Mouse (Mus musculus): Measurements from ENCODE around the gene Ccdc137. TPM values are rescaled to one million over a fixed set of nuclear protein-coding genes. Genes with fewer than 3 reads are reported as not detected.
A peak's percentile ranks its signal among the peaks of the same experiment; 100 is the strongest.
"Not testable (repeated sequence)": the region's sequence is repeated elsewhere in the genome, so short reads cannot be mapped to it uniquely, and the experiment has no call there.

Gene Ccdc137
- 73.3 and 101 TPM in 2 replicates for total RNA-seq (2017)

- peak; percentile 90 for ATAC-seq (replicated peaks; ENCODE audit: low read depth, poor library complexity, severe bottlenecking)
Measured at GRCm38 (mm10) chr11:120457772-120458751, at the start of gene Ccdc137, which contains the start of gene Oxld1. TSS of gene Ccdc137 (plus strand) at chr11:120458115. TSS of gene Oxld1 (minus strand) at chr11:120458068.

DNA sequence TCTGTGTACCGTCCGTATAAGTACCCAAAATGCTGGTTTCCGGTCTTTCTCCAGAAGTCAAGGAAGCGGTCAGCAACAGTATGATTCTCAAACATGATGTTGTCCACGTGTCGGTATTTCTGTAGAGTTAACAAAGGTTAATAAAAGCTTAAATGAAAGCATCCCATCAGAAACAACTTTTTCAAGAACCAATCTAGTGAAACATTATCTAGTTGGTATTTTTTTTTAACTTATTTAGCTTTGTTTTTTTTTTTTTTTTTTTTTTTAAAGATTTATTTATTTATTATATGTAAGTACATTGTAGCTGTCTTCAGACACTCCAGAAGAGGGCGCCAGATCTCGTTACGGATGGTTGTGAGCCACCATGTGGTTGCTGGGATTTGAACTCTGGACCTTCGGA, 44.3 kb upstream of the Ccdc137 start:
- ATAC-seq (replicated peaks; ENCODE audit: low read depth, poor library complexity, severe bottlenecking) = not testable (repeated sequence)

DNA sequence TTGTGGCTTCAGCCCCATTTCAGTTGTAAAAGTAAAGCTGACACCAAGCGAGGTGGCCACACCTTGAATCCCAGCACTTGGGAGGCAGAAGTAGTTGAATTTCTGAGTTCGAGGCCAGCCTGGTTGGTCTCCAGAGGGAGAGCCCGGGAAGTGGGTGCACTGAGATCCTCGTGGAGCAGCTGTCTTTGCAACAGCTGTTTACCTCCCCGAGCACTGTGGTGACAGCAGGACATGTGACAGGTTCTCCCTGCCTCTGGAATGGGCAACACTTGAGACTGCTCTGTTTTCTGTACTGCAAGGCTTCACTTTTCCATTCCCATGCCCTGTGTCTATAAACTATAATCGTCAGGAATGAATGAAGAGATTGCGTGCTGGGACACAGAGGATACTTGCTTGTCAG, 40.1 kb upstream of the Ccdc137 start:
- ATAC-seq (replicated peaks; ENCODE audit: low read depth, poor library complexity, severe bottlenecking) = no peak

DNA sequence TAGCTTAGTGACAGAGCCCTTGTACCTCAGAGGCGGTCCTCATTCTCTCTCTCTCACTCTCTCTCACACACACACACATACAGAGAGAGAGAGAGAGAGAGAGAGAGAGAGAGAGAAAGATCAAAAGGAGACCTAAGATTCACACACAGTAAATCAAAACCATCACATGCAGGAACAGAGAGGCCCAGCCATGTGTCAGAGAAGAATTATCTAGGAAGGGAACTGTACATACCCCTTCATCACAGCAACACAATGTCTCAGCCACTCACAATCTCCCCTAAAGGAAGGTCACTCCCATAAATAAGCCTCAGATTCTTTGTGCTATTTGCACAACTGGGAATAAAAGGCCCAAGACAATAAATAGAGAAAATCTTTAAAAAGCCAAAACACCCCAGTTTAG, 39.3 kb upstream of the Ccdc137 start:
- no peak for ATAC-seq (replicated peaks; ENCODE audit: low read depth, poor library complexity, severe bottlenecking)

DNA sequence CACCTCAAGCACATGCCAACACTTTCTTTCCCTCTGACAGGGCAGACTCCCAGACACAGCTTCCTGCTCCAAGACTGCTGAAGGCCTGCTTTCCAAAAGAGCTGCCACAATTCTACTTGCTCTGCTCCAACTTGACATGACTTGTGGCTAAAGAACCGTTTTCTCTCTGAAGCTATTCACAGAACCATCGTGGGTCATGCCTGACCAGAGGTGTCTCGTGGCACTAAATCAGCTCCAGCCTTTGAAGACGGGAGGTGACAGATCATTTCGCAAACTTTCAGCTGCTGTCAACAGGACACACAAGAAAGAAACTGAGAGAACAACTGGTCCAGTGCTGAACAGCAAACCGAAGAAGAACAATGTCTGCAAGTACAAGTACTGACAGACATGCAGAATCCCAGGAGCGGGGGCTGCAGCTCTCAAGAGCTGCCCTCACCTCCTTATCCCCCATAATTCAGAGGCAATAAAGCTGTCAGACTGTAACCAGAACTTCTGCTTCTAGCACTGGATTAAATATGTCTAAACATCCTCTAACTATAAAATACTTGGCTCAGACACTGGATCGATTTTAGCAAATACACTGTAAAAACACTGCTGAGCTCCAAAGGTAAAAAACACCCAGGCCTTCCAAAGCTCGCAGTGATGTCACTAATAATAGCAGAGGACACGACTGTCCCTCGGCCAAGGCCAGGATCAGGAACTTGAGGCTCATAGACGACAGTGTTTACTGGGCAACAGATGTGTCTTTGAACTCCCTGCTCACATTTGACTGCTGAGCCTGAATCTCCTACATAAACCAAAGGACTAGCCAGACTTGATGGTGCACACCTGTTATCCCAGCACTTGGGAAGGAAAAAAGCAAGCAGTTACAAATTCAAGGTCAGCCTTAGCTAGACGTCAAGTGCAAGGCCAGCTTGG, 35.0 kb upstream of the Ccdc137 start:
- no peak for ATAC-seq (replicated peaks; ENCODE audit: low read depth, poor library complexity, severe bottlenecking)

GRCm38 (mm10) chr11:120423569-120424295, 34.2 kb upstream of the Ccdc137 start:
- ATAC-seq (replicated peaks; ENCODE audit: low read depth, poor library complexity, severe bottlenecking) = peak; percentile 88

DNA sequence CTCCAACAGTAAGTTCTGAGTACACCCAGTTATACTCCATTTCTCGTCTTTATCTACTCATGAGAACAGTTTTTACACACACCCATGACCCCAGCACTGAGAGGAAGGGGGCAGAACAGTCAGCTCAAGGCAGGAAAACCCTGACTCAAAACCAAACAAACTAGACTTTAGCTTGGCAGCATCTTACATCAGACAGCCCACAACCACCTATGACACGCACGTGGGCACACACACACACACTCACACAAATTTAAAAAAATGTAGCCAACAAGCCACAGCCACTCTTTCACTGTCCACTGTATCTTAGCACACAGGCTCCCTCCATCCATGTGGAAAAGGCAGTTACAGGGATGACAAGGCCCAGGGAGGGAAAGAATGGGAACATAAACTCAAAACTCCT, 31.2 kb upstream of the Ccdc137 start:
- ATAC-seq (replicated peaks; ENCODE audit: low read depth, poor library complexity, severe bottlenecking) = no peak

GRCm38 (mm10) chr11:120437152-120437856, 20.6 kb upstream of the Ccdc137 start, which contains the start of gene Nploc4:
TSS of gene Nploc4 (minus strand) at chr11:120437708.
- ATAC-seq (replicated peaks; ENCODE audit: low read depth, poor library complexity, severe bottlenecking) = peak; percentile 93

DNA sequence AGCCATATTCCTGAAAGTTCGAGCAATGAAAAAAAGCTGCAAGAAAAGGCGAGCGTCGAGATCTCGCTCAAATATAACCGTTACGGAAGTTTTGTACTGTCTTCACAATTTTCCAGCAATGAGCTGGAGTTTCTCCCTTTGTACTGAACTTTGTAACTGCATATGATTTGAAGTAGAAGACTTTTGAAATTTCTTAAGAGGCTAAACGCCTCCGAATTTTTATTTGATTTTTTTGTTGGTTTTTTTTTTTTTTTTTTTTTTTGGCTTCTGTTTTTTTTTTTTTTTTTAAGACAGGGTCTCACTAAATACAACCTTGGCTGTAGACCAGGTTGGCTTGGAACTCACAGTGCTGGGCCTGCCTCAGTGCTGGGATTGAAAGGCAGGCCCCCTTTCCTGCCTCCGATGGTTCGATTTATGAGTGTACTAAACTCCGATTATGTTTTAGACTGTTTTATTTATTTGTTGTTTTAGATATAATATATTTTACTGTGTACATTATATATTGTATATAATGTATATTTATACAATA, 20.0 kb upstream of the Ccdc137 start:
- ATAC-seq (replicated peaks; ENCODE audit: low read depth, poor library complexity, severe bottlenecking) = no peak

DNA sequence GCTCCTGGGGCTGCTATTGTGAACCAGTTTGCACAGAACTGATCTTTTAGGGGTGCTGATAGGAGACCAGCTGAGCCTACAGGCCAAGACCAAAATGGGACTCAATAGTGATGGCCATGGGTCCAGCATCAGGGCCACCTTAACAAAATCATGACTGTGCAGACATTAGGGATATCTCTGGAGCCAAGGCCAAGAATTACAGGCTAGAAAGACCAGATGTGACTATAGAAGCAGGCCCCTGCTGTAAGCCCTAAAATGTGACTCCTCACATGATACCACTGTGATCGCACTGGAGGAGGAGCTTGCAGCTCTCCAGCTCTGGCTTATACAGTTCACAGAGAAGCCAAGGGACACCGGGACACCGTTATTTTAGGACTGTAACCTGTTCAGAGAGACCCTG, 15.6 kb upstream of the Ccdc137 start, which contains the start of gene Tspan10:
Tspan10 (plus strand) TSS at position 301 of the 400 bp plus-strand sequence.
- ATAC-seq (replicated peaks; ENCODE audit: low read depth, poor library complexity, severe bottlenecking) = no peak

- ATAC-seq (replicated peaks; ENCODE audit: low read depth, poor library complexity, severe bottlenecking) = no peak
Measured at GRCm38 (mm10) chr11:120442765-120443280, 15.1 kb upstream of the Ccdc137 start.

GRCm38 (mm10) chr11:120444106-120444505, 13.8 kb upstream of the Ccdc137 start:
- ATAC-seq (replicated peaks; ENCODE audit: low read depth, poor library complexity, severe bottlenecking) = no peak

DNA sequence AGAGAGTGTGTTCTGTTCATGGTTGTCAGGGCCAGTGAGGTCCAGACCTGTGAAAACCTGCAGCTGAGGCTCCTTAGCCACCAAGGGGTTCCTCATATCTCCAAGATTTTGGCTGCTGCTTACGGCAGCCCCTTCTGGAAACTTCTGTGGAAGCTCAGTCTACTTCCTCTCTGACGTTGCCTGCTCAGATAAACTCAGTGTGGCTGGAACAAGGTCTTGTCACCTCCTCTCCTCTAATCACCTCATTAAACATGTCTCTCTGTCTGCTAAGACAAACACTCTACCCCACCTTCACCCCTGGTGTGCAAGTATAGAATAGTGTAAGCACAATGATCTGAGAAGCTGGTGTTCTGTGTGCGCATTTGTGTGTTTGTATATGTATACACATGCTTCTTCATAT, 12.4 kb upstream of the Ccdc137 start:
- no peak for ATAC-seq (replicated peaks; ENCODE audit: low read depth, poor library complexity, severe bottlenecking)

- ATAC-seq (replicated peaks; ENCODE audit: low read depth, poor library complexity, severe bottlenecking) = no peak
Measured at GRCm38 (mm10) chr11:120447179-120447578, 10.7 kb upstream of the Ccdc137 start.

- no peak for ATAC-seq (replicated peaks; ENCODE audit: low read depth, poor library complexity, severe bottlenecking)
Measured at GRCm38 (mm10) chr11:120452246-120452645, 5.7 kb upstream of the Ccdc137 start.

- no peak for ATAC-seq (replicated peaks; ENCODE audit: low read depth, poor library complexity, severe bottlenecking)
Measured at GRCm38 (mm10) chr11:120453306-120453705, 4.6 kb upstream of the Ccdc137 start, which contains the start of gene Pde6g. TSS of gene Pde6g (minus strand) at chr11:120453500.

DNA sequence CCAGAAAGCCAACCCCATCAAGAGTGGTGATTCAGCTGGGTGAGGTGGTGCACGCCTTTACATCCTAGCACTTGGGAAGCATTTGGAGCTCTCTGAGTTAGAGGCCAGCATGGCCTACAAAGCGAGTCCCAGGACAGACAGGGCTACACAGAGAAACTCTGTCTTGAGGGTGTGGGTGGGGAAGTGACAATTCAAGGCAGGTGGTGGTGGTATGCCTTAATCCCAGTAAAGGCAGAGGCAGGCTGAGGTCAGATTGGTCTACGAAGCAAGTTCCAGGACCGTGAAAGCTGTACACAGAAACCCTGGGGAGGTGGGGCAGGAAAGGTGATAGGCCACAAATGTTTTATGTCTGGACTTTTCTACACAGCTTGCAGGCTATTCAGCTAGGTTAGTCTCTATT, 3.0 kb upstream of the Ccdc137 start:
- ATAC-seq (replicated peaks; ENCODE audit: low read depth, poor library complexity, severe bottlenecking) = no peak

- ATAC-seq (replicated peaks; ENCODE audit: low read depth, poor library complexity, severe bottlenecking) = no peak
Measured at GRCm38 (mm10) chr11:120455413-120455812, 2.5 kb upstream of the Ccdc137 start.

- peak; percentile 29; the same call in 1 of the 2 replicates for ATAC-seq (replicated peaks; ENCODE audit: low read depth, poor library complexity, severe bottlenecking)
Measured at GRCm38 (mm10) chr11:120457370-120457769, 545 bp upstream of the Ccdc137 start.
